Mouse (Mus musculus): ENCODE data around the gene Cldn7.
A peak's percentile ranks its signal among the peaks of the same experiment; 100 is the strongest.

Cldn7 gene

DNA sequence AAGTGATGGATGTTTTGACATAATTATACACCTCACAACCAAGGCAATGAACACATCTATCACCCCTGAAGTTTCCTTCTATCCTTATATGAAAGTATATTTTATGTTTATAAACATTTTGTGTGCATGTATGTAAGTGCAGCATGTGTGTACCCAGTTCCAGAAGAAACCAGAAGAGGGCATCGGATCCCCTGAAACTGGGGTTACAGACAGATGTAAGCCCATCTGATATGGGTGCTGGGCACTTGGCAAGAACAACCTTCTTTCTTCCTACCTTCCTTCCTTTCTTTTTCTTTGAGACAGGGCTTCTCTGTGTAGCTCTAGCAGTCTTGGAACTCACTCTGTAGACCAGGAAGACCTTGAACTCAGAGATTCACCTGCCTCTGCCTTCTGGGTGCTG is 8.4 kb upstream of the Cldn7 start:
- no peak for DNase-seq (ENCODE audit: low spot score)

DNA sequence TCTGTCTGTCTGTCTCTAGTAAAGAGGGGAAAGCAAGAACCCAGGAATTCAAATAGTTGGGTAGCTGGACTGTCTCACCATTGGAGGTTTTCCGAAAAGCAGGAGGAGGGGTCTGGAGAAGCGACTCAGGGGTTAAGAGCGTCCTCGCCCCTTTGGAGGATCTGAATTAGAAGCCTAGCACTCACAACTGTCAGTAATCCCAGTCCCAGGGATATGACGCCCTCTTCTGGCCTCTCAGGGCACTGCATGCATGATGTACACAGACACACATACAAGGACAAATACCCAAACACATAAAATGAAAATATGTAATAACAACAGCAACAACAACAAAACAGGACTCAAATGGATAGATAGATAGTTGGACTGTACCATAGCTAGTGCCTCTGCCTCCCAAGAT is 4.0 kb upstream of the Cldn7 start:
- DNase-seq (ENCODE audit: low spot score), result no peak

DNA sequence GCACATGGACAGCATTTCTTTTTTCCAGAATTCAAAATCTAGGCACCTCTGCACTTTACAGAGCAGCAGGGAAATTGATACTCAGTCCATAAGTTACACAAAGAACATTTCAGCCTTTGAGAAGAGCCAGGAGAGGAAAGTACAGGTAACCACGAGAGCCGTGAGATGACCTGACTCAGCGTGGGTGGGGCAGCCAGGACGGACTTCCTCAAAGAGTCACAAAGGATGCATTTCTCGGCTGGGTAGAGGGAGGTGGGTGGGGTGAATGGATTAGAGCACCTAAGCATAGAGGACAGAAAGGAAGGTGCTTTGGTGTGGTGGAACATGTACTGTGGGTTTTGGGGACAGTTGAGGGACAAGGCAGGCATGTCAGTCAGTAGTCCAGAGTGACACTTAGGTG is 2.7 kb upstream of the Cldn7 start:
- no peak for DNase-seq (ENCODE audit: low spot score)

DNA sequence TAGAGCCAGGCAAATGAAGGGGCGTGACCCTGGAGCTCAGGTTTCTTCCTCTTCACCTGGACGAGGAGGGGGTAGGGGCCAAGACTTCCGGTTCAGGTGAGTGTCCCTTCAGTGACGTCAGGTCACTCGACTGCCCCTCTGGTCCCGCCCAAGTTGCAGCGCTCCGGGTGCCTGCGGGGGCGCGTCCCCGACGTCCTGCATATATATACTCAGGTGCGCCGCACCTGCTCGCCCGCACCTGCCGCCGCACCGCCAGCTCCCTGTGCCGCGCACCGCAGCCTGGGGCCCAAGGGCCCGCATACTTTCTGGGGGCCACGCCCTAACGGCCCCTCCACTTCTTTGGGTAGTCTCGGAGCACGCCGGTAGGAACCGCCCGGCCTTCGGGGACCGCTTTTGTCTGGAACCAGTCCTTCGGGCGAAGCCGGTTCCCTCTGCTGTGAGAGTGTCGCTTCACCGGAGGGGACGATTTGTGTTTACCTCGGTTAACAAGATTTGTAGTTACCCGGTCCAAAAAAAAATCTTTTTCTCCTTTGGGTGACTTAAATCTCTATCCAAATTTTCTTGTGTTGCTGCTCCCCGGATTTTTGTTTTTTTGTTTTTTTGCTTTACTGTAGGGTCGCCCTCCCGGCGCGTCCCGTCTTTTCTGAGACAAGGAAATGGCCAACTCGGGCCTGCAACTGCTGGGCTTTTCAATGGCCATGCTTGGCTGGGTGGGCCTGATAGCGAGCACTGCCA is 859 bp downstream of the Cldn7 start:
- peak; percentile 42 for DNase-seq (ENCODE audit: low spot score)

DNA sequence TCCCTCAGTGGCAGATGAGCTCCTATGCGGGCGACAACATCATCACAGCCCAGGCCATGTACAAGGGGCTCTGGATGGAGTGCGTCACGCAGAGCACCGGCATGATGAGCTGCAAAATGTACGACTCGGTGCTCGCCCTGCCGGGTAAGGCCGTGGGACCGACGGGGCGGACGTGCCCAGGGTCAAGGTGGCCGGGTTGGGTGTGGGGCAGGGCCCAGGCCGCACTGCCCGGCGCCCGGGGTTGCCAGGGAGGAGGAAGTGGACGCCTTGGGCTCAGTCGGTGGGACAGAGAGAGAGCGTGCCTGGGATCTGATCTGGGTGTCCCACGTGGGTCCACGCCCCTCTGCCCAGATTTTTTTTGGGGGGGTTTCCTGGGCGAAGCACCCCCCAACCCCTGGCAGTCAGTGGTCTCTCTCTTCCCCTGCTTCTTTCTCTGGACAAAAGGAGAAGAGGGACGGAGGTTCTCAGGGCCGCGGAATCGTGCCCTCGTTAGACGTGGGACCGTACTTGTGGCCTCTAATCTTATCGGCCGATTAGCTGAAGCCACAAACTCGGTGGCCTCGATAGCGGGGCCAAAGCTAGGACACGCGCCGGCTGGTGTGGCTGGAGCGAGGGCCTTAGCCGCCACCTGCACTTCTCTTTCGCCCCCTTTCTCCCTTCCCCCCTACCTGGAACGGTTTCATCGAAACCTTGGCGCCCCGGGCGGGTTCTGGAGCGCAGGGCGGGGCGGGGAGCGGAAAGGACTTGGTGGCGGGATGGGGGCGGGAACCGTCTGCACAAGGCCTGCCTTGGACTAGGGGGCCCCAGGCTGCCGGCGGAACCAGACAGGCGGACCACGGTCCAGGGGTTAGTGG is 1.7 kb downstream of the Cldn7 start:
- DNase-seq (ENCODE audit: low spot score), result peak; percentile 31

DNA sequence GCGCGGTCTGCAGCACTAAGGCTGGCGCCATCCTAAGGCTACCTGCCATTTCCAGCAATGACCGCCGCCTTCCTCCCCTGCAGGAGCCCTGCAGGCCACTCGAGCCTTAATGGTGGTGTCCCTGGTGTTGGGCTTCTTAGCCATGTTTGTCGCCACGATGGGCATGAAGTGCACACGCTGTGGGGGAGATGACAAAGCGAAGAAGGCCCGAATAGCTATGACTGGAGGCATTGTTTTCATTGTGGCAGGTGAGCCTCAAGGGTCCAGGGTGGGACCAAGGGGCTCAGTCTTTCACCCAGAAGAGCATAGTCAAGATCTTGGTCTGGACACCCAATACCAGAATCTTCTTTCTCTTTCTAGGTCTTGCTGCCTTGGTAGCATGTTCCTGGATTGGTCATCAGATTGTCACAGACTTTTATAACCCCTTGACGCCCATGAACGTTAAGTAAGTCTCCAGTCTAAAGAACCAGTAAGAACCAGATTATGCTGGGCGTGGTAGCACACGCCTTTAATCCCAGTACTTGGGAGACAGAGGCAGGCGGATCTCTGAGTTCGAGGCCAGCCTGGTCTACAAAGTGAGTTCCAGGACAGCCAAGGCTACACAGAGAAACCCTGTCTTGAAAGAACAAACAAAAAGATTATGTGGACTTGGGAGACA is 2.4 kb downstream of the Cldn7 start:
- no peak for DNase-seq (ENCODE audit: low spot score)

DNA sequence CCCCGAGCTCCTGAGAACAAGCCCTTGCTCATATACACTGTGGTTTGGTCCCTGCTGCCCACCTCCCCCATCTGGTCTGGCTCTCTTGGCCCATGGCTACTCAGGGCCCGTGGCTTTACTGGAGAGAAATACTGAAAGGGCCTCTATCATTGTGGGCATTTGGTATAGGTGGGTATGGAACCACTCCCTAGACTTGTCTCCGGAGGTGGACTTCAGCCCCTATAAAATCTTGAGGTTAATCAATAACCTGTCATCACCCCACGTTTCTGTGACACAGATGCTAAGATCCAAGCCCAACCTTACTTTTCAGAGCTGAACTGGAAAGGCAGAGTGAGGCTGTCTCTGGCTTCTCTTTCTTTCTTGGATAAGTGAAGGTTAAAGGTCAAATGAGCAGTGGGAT is 4.2 kb downstream of the Cldn7 start:
- DNase-seq (ENCODE audit: low spot score), result no peak

DNA sequence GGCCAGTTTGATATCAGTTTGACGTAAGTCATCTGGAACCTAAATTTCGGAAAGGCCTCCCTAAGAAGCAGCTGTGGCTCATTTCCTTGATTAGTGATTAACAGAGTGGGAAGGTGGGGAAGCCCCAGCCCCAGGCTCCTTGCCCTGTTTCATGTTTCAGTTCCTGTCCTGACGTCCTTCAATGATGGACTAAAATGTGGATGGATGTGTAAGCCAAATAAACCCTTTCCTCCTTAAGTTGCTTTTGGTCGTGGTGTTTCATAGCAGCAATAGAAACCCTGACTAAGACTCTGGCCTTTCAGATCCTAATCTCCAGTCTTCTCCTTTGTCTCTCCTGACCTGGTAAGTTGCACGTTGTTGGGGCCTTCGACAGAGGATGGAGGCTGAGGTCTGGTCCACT is 5.6 kb downstream of the Cldn7 start:
- no peak for DNase-seq (ENCODE audit: low spot score)

DNA sequence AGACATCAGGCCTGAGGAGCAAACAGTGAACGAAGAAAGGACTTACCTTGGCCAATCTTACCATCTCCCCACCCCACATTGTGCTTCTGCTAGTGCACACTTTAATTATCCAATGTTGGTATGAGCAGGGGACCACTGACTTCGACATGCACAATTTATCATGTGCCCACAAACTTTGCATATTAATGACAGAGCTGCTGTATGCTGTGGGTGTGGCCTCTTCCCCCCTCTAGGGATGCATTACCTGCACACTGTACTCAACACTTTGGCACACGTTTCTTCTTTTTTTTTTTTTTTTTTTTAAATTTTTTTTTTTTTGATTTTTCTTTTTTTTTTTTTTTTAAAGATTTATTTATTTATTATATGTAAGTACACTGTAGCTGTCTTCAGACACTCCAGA is 6.2 kb downstream of the Cldn7 start:
- no peak for DNase-seq (ENCODE audit: low spot score)

DNA sequence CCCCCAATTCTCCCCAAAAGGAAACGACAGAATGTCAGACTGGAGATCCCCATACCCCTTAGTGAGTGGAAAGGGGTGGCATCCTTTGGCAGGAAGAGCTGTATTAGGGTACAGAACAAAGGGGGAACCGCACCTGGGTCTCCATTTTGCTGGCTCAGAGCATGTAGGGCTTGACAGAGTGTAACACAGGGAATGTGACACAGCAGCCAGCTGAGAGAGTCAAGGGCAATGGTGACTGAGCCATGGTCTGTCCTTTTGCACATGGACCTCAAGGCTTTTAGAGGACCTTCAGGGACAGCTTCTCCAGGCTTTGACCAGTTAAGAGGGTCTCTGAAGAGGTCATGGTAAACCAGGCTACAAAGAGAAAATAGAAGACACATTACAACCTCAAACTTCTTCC is 10.3 kb downstream of the Cldn7 start:
- DNase-seq (ENCODE audit: low spot score), result no peak

DNA sequence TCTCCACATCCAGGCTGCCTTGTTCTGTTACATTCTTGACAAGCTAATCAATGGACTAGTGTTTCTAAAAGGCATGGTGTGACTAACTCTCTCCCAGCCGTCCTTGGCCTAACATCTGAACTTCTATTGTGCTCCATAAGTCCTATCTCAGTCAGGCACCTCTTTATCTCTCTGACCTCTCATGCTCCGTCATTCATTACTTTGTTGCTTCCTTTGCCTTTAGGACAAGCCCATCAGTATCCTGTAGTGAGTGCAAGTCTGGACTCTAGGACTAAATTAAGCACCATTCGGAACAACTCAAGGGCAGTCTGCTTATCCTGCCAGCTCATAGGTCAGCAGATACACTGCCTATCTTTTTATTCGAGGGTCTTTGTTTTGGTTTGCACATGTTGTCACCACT is 11.7 kb downstream of the Cldn7 start:
- DNase-seq (ENCODE audit: low spot score), result no peak

DNA sequence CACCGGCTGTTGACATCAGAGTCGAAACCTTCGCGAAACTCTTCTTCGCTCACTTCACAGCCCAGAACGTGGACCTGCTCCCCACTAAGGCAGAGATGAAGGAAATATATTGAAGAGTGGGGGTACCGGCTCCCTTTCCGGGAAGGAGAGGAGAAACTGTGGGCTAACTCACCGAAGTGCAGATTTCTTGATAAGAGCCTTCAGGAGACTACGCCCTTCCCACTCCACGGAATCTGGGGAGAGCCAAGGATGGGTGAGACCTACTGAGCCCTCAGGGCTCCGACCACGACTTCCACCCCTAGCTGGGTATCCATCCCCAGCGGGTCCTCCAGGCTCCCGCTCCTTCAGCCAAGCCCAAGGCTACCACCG is 15.2 kb downstream of the Cldn7 start:
- no peak for DNase-seq (ENCODE audit: low spot score)

DNA sequence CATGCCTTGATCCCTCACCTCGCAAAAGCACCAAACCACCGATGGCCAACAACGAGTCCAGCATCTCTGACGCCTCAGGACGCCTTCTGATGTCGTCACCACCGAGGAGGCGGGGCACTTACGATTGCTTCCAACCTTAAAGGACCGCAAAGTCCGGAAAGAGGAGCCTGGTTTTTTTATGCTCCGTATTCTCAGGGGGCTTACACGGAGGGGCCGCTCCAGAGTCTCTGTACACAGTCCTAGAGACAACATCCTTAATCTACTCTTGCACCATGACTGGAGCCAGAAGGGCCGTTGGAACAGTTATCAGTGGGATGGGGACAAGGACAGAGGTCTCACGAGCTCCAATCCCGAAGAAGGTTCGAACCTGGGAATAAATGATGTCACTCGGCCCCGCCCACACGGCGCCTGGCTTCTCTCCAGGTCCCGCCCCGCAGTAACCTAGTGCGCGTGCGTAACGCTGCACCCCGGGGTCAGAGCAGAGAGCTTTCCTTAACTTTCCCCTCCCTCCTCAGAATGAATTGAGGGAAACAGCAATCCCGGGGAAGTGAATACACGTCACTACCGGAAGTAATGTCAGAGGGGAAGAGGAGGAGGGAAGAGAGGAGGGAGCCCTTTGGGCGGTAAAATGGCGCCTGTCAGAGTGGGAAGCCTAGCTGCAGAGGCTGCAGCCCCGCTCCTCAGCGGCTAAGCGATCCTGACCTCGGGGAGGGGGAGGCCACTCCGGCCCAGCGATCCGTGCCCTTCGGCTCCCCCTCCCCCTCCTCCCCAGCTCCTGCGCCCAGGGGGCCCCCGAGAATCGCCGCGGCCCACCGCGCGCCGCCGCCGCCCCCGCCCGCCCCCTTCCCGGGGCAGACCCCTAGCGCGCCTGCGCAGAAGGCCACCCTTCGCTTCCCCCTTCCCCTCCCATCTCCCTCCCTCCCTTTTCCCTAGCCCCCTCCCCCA is 15.9 kb downstream of the Cldn7 start:
- peak; percentile 100 for DNase-seq (ENCODE audit: low spot score)

DNA sequence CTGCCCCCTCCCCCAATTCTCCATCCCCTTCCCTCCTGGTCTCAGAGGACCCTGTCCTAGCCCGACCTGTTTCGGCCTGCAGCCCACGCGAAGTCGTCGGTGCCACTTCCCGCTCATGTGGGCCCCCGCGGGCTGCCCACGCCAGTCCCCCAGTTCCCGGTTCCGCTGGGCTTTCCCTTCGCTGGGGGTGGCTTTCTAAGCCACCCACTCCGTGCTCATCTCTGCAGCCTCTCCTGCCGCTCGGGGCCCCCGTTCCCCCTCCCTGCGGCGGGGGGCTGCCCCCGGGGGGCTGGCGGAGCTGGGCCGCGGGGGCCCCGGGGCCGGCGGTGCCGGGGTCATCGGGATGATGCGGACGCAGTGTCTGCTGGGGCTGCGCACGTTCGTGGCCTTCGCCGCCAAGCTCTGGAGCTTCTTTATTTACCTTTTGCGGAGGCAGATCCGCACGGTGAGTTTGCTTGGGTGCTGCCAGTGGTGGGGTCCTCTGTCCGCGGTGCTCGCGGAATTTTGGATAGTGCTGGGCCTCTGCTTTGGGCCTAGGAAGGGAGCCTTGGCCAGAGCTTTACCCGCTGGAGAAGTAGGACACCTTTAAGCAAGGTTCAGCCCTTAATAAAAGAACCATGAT is 16.7 kb downstream of the Cldn7 start, which contains the start of gene Ctdnep1:
Ctdnep1 (plus strand) TSS at position 16 of the 622 bp plus-strand sequence.
- peak; percentile 21 for DNase-seq (ENCODE audit: low spot score)

DNA sequence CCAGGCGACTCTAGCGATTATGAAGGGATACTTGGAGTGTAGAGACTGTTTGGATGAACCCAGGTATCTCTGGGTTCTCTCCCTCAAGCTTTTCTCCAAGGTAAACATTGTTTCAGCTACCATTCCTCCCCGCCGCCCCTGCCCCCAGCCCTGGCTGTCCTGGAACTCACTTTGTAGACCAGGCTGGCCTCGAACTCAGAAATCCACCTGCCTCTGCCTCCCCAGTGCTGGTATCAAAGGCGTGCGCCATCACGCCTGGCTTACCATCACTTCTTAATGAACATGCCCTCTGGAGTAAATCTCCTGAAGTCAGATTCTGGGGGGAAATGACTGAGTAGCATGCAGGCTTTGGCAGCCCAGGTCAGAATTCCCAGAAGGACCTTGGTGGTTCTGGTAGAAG is 17.6 kb downstream of the Cldn7 start, which contains the start of gene Elp5:
Elp5 (minus strand) TSS at position 293 of the 400 bp plus-strand sequence.
- no peak for DNase-seq (ENCODE audit: low spot score)

DNA sequence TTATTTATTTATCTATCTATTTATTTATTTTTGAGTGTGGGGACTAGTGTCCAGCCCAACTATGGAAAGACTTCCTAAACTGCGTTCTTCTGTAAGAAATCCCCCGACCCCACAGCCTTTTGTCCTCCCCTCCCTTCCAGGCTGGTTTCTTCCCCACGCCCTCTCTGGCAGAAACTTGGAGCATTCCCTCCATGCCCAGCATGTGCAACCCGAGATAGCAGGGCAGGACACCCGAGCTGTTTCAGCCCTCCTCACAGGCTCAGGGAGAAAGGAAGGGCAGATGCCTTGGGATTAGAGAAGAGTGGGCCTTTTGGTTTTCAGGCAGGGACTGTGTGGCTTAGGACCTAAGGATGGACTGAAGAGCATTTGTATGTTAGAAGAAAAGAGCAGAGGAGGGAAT is 18.3 kb downstream of the Cldn7 start:
- no peak for DNase-seq (ENCODE audit: low spot score)

DNA sequence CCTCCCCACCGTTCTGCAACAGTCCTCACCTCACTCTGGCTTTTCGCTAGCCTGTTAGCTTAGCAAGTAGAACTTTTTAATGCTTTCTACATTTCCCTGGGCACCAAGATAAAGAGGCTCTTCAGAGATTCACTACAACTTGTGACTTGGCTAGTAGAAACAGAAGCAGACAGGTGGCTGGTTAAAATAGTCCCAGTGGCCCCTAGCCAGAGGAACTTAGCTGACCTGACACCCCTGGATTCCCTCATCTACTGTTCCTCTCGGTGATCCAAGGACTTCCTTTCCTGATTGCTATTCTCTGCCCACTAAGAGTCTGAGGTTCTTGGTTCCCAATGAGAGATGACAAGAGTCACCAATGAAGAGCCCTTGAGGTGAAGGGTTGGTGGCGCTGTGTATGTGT is 18.8 kb downstream of the Cldn7 start:
- DNase-seq (ENCODE audit: low spot score), result no peak

DNA sequence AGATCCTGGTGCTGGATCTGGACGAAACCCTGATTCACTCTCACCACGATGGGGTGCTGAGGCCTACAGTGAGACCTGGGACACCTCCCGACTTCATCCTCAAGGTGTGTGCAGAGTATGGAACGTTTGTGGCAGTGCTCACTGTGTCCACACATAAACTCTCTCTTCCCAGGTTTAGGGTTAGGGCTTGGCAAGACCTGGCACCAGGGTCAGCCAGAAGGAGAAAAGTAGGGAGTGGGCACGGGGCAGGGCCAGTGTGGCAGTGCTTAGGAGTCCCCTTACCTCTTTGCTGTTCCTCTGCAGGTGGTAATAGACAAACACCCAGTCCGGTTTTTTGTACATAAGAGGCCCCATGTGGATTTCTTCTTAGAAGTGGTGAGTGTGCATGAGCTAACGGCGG is 19.9 kb downstream of the Cldn7 start:
- no peak for DNase-seq (ENCODE audit: low spot score)

DNA sequence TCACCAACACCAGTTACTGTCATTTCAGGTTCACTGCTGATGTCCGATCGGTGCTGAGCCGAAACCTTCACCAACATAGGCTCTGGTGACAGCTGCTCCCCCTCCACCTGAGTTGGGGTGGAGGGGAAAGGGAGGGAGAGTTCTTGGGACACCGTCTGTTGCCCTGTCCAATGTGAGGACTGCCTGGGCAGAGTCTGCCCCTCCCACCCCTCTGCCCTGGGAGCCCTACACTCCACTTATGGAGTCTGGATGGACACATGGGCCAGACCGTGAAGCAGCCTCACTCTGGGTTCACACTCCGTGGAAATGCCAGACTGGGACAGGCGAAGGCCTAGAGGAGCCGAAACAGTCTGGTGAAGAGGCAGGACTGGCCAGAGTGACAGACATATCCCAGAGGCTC is 25.4 kb downstream of the Cldn7 start:
- DNase-seq (ENCODE audit: low spot score), result no peak

DNA sequence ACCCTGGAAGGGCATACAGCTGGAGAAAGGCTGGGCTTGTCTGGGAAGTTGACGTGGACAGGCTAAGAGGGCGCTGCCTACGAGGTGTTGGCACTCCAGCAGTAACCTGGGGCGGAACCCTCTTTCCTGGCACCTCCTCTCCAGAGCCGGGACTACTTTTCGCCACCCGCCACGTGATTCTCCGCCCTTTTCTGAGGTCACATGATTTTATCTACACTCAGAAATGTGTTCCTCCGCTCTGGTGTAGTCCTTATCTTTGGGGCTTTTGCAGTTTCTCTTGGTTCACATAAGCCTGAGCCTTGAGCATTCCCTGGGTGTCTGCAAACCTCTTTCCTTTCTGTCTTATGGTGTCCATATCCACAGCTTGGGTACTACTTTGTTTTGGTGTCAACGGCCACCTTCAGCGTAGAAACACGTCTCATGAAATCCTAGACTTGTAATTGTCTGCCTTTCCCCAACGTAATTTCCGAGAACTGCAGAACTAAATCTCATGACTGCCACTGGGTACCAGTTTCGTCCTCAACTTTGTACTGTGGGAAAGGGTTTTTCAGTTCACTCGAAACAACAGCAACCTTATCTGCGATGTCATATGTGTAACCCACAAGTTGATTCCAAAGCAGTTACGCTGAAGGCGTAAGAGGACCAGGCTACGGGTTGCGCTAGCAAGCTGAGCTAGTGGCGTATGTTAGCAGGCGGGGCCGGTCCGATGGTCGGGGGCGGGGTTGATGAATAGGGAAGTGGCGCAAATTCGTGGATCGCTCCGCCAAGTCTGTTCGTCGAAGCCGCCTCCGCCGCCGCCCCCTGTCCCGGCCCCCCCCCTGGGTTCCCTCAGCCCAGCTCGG is 26.5 kb downstream of the Cldn7 start, which contains the start of gene Gabarap:
Gabarap (plus strand) TSS at position 294 of the 842 bp plus-strand sequence.
- peak; percentile 98 for DNase-seq (ENCODE audit: low spot score)
